Mouse (Mus musculus) spleen, postnatal 4 days (tissue): ENCODE results near the gene Fam122b.

Experiments
- DNase-seq, 2 experiments: peaks; one replicate each; pipeline ENCODE4 v3.0.0; 2022; ENCODE audit warnings: low spot score in 2 of 2

Gene Fam122b

DNA sequence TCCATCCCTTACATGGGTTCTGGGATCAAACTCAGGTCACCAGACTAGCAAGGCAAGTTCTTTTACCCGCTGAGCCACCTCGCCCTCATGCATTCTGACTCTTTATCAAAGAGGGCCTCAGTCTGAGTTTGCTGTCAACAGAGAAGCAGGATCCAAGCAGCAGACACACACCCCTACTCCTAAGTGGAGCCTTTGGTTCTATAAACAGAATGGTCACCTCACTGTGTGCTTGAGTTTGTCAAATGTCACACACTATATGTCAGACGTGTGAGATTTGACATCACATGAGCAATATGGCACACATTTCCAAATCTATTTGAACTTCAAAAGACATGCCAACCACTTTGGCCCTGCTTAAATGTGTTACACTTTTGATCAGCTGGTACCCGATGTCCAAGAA lies 71.9 kb downstream of the Fam122b start:
- DNase-seq: no peak

DNA sequence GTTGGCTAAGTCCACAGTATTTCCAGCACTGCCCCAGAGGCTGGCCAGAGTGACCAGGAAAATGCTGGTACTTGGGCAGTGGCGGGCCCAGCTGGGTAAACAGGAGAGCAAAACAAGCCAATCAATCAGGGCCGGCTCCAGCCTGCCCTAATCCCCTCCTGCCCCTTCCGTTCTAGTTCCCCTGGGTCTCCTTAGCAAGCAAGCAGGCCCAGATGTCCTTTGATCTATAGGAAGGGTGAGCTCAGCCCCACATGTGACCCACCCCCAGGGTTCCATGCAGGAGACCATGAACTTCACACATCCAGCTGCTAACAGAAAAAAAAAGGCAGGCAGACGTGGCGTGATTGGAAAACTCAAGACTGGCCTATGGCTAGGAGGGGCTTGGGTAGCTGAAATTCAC lies 73.2 kb downstream of the Fam122b start:
- no peak for DNase-seq
